Mouse (Mus musculus) liver, postnatal 0 days (tissue): ENCODE measurements around the gene Itga8. TPM values are rescaled to one million over a fixed set of nuclear protein-coding genes. Genes with fewer than 3 reads are reported as not detected.

Source experiments
- ATAC-seq: fragments of 200-750 bp; cut with Nextera tagmentation; 2 replicates; pipeline ENCODE4 v1.8.0; 2017; ENCODE audit warnings: mild to moderate bottlenecking, moderate library complexity
- DNase-seq: peaks from one replicate; pipeline ENCODE4 v3.0.0-alpha.2; 2016
- H3K27ac ChIP-seq: fragments of 300-500 bp; sonication (generic); 2 replicates; pipeline ENCODE4 v1.5.1; 2014; ENCODE audit warnings: antibody characterized with exemption, moderate library complexity, mild to moderate bottlenecking, low read depth
- H3K27me3 ChIP-seq: fragments of 300-500 bp; sonication (generic); 2 replicates; pipeline ENCODE4 v1.6.1; 2014; ENCODE audit warnings: low read length, control low read depth, mixed read lengths; ENCODE audit not compliant: insufficient read depth
- H3K36me3 ChIP-seq: fragments of 300-500 bp; sonication (generic); replicated peaks from 2 replicates; pipeline ENCODE4 v1.6.1; 2014; ENCODE audit warnings: mild to moderate bottlenecking, control low read depth, low read length, moderate library complexity, mixed read lengths; ENCODE audit not compliant: insufficient read depth
- H3K4me1 ChIP-seq: fragments of 300-500 bp; sonication (generic); 2 replicates; pipeline ENCODE4 v1.6.1; 2014; ENCODE audit warnings: antibody characterized with exemption, mild to moderate bottlenecking, control low read depth; ENCODE audit not compliant: insufficient read depth
- H3K4me2 ChIP-seq: fragments of 300-500 bp; sonication (generic); 2 replicates; pipeline ENCODE4 v1.6.1; 2014; ENCODE audit warnings: low read depth, mild to moderate bottlenecking, low read length, moderate library complexity, mixed read lengths
- H3K4me3 ChIP-seq: fragments of 300-500 bp; sonication (generic); 2 replicates; pipeline ENCODE4 v1.5.1; 2014; ENCODE audit warnings: low read depth, low read length
- H3K9ac ChIP-seq: fragments of 300-500 bp; sonication (generic); replicated peaks from 2 replicates; pipeline ENCODE4 v1.6.1; 2014; ENCODE audit warnings: mild to moderate bottlenecking, moderate library complexity
- H3K9me3 ChIP-seq: fragments of 300-500 bp; sonication (generic); 2 replicates; pipeline ENCODE4 v1.6.1; 2016; ENCODE audit warnings: mild to moderate bottlenecking, control low read depth, low read length, mixed read lengths
- CTCF ChIP-seq: sonication (generic); IDR thresholded peaks from 2 replicates; pipeline ENCODE4 v1.5.1; 2016; ENCODE audit warnings: antibody characterized with exemption, low read depth
- EP300 ChIP-seq: IDR thresholded peaks from 2 replicates; pipeline ENCODE4 v1.6.1; 2016; ENCODE audit warnings: antibody characterized with exemption, low read depth, mild to moderate bottlenecking
- WGBS: fragments of 180-500 bp; shearing (Covaris S2); extraction: QIAGEN DNeasy Blood & Tissue Kit; methylation state at CpG from one replicate; pipeline ENCODE4 v1.1.7; 2014; ENCODE audit not compliant: insufficient replicate concordance; 5-methylcytosine and 5-hydroxymethylcytosine counted together
- polyA plus RNA-seq: library from polyadenylated mRNA; unstranded; fragments of >200 nt; fragmentation: Nextera tagmentation; extraction: Ambion mirVana; gene quantifications from 2 replicates; pipeline ENCODE4 v1.2.1, GENCODE M21; 2015

The Itga8 gene
- polyA plus RNA-seq = 1.7 and 2.0 TPM in 2 replicates

- Histone ChIP-seq H3K36me3 (no peaks in the 10 kb centered on the region), H3K4me2 (peak within 1 kb of the TSS; percentile 86), H3K9me3 (no peaks in the 10 kb centered on the region), H3K27me3 (peaks cover 19% of the 10 kb centered on the region), H3K4me3 (peak within 1 kb of the TSS; percentile 54), H3K9ac (0 out of 2 replicates have a peak within 1 kb of the TSS, but pooled peaks have one; percentile 26), H3K27ac (no peak within 1 kb of the TSS), H3K4me1 (peaks cover 4% of the 10 kb centered on the region; the same call in 1 of the 2 replicates)
- 2% methylated on average over 56 of the region's 56 CpGs for WGBS
- TF ChIP-seq CTCF (peak; percentile 92), EP300 (no peak)
- ATAC-seq (peak; percentile 78), DNase-seq (peak; percentile 84)
These were observed at the start of gene Itga8 for GRCm38 (mm10) chr2:12301431-12302170. Gene Itga8, minus strand, starts transcription at chr2:12301922.

GRCm38 (mm10) chr2:12348914-12349313 lies 47.2 kb upstream of the Itga8 start:
- Histone ChIP-seq H3K4me2 (no peak overlapping the region), H3K4me1 (no peaks in the 10 kb centered on the region), H3K4me3 (no peak overlapping the region), H3K27me3 (no peaks in the 10 kb centered on the region), H3K27ac (no peak overlapping the region), H3K36me3 (peaks cover 27% of the 10 kb centered on the region), H3K9ac (no peak overlapping the region), H3K9me3 (no peaks in the 10 kb centered on the region)
- TF ChIP-seq CTCF (no peak), EP300 (no peak)
- DNase-seq = no peak
- 70% methylated on average over 2 of the region's 2 CpGs for WGBS
- ATAC-seq = no peak

GRCm38 (mm10) chr2:12331962-12332361 lies 30.2 kb upstream of the Itga8 start:
- no peaks in the 10 kb centered on the region for H3K36me3 ChIP-seq
- no peak overlapping the region for H3K27ac ChIP-seq
- WGBS = 64% methylated on average over 2 of the region's 2 CpGs
- no peak overlapping the region for H3K4me3 ChIP-seq
- H3K9ac ChIP-seq = no peak overlapping the region
- no peak for TF ChIP-seq EP300
- no peak for TF ChIP-seq CTCF
- DNase-seq (no peak), ATAC-seq (no peak)
- no peaks in the 10 kb centered on the region for H3K9me3 ChIP-seq
- H3K4me2 ChIP-seq = no peak overlapping the region
- H3K4me1 ChIP-seq = peaks cover 8% of the 10 kb centered on the region; the same call in 1 of the 2 replicates
- no peaks in the 10 kb centered on the region for H3K27me3 ChIP-seq

GRCm38 (mm10) chr2:12329620-12330019 lies 27.9 kb upstream of the Itga8 start:
- H3K36me3 ChIP-seq = no peaks in the 10 kb centered on the region
- TF ChIP-seq EP300 (no peak), CTCF (no peak)
- no peaks in the 10 kb centered on the region for H3K9me3 ChIP-seq
- H3K27me3 ChIP-seq = no peaks in the 10 kb centered on the region
- no peak overlapping the region for H3K4me2 ChIP-seq
- no peak overlapping the region for H3K9ac ChIP-seq
- DNase-seq (no peak), ATAC-seq (no peak)
- H3K4me1 ChIP-seq = peaks cover 8% of the 10 kb centered on the region; the same call in 1 of the 2 replicates
- no peak overlapping the region for H3K27ac ChIP-seq
- H3K4me3 ChIP-seq = no peak overlapping the region
- WGBS = 69% methylated on average over 2 of the region's 2 CpGs

GRCm38 (mm10) chr2:12329068-12329407 lies 27.3 kb upstream of the Itga8 start:
- Histone ChIP-seq H3K4me1 (peaks cover 8% of the 10 kb centered on the region; the same call in 1 of the 2 replicates), H3K9me3 (no peaks in the 10 kb centered on the region), H3K9ac (no peak overlapping the region), H3K4me3 (no peak overlapping the region), H3K27me3 (no peaks in the 10 kb centered on the region), H3K4me2 (no peak overlapping the region), H3K36me3 (no peaks in the 10 kb centered on the region), H3K27ac (no peak overlapping the region)
- WGBS = 51% methylated on average over 5 of the region's 5 CpGs
- ATAC-seq (no peak), DNase-seq (no peak)
- TF ChIP-seq EP300 (no peak), CTCF (no peak)

GRCm38 (mm10) chr2:12328355-12329067 lies 26.8 kb upstream of the Itga8 start:
- no peak for TF ChIP-seq EP300
- TF ChIP-seq CTCF = no peak
- H3K4me1 ChIP-seq = peaks cover 8% of the 10 kb centered on the region; the same call in 1 of the 2 replicates
- H3K4me2 ChIP-seq = 0 out of 2 replicates have a peak overlapping the region, but pooled peaks have one; percentile 72
- DNase-seq = no peak
- no peaks in the 10 kb centered on the region for H3K36me3 ChIP-seq
- no peak overlapping the region for H3K27ac ChIP-seq
- no peaks in the 10 kb centered on the region for H3K27me3 ChIP-seq
- H3K9me3 ChIP-seq = no peaks in the 10 kb centered on the region
- WGBS = 56% methylated on average over 8 of the region's 8 CpGs
- no peak overlapping the region for H3K9ac ChIP-seq
- ATAC-seq = no peak
- no peak overlapping the region for H3K4me3 ChIP-seq
